Mouse (Mus musculus) heart, embryonic 10.5 days (tissue): ENCODE results near the gene Akap2. TPM values are rescaled to one million over a fixed set of nuclear protein-coding genes. Genes with fewer than 3 reads are reported as not detected.

ENCODE experiments used
- DNase-seq: peaks from one replicate; pipeline ENCODE4 v3.0.0-alpha.2; 2017; ENCODE audit warnings: low spot score
- H3K27ac ChIP-seq: fragments of 300-500 bp; sonication (generic); 2 replicates; pipeline ENCODE4 v1.5.1; 2016; ENCODE audit warnings: mild to moderate bottlenecking
- H3K27me3 ChIP-seq: fragments of 300-500 bp; sonication (generic); 2 replicates; pipeline ENCODE4 v1.6.1; 2016; ENCODE audit warnings: mild to moderate bottlenecking; ENCODE audit not compliant: poor library complexity, insufficient read depth, severe bottlenecking
- H3K36me3 ChIP-seq: fragments of 300-500 bp; sonication (generic); 2 replicates; pipeline ENCODE4 v1.6.1; 2016; ENCODE audit warnings: mild to moderate bottlenecking, moderate library complexity
- H3K4me1 ChIP-seq: fragments of 300-500 bp; sonication (generic); 2 replicates; pipeline ENCODE4 v1.6.1; 2016; ENCODE audit warnings: mild to moderate bottlenecking
- H3K4me3 ChIP-seq: fragments of 300-500 bp; sonication (generic); 2 replicates; pipeline ENCODE4 v1.5.1; 2016; ENCODE audit warnings: mild to moderate bottlenecking, moderate library complexity
- H3K9me3 ChIP-seq: fragments of 300-500 bp; sonication (generic); 2 replicates; pipeline ENCODE4 v1.6.1; 2016; ENCODE audit warnings: mild to moderate bottlenecking, moderate library complexity
- WGBS: fragments of 180-500 bp; shearing (Covaris S2); methylation state at CpG from one replicate; pipeline ENCODE4 v1.1.7; 2016; 5-methylcytosine and 5-hydroxymethylcytosine counted together
- polyA plus RNA-seq: library from polyadenylated mRNA; unstranded; fragments of >200 nt; fragmentation: Nextera tagmentation; extraction: Ambion mirVana; gene quantifications from 2 replicates; pipeline ENCODE4 v1.2.1, GENCODE M21; 2016

Gene Akap2
- polyA plus RNA-seq, 1 experiment from 2014 or later, result 30.1 TPM

DNA sequence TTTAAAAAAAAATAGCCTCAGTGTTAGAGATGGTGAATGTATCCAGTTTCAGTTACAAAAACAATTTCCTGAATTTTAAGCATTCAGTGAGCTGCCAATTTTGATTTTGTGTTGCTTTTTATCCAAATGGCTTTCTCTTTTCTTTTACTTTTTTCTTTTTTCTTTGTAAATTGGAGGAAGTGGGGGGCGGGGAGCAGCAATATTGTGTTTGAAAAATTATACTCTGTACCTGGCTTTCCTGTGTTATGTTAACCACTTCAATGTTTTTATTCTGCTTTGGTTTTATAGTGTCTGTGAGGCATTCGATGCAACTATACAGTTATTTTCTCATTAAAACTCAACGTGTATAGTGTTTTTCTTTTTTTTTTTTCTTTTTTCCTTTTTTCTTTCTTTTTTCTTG is 179.2 kb downstream of the Akap2 start:
- Histone ChIP-seq H3K27me3 (no peaks in the 10 kb centered on the region), H3K4me1 (0 out of 2 replicates have a peak, but pooled peaks cover 6% of the 10 kb centered on the region), H3K4me3 (no peak overlapping the region), H3K9me3 (no peaks in the 10 kb centered on the region), H3K27ac (no peak overlapping the region), H3K36me3 (peaks cover 39% of the 10 kb centered on the region)
- WGBS, result 89% methylated on average over 3 of the region's 3 CpGs
- no peak for DNase-seq

DNA sequence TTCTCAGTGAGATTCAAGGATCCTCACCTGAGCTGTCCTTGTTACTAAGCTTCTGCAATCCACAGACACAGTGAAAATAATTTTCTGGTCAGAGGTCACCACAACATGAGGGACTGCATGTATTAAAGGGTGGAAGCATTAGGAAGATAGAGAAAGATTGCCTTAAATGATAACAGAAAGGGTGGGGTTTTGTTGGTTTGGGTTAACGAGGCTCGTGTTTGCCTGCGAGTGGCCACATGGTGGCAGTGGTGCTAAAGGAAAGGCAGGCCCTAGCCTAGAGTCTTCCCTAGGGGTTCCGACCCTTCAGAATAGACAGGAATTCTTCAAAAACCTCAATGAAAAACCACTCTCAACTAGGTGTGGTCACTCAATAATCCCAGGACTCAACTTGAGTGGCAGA is 183.8 kb downstream of the Akap2 start:
- no peak for DNase-seq
- Histone ChIP-seq H3K27ac (no peak overlapping the region), H3K9me3 (no peaks in the 10 kb centered on the region), H3K27me3 (peaks cover 3% of the 10 kb centered on the region; the same call in 1 of the 2 replicates), H3K36me3 (peaks cover 17% of the 10 kb centered on the region), H3K4me3 (no peak overlapping the region), H3K4me1 (peaks cover 9% of the 10 kb centered on the region; the same call in 1 of the 2 replicates)
- WGBS, result 20% methylated on average over 4 of the region's 4 CpGs

DNA sequence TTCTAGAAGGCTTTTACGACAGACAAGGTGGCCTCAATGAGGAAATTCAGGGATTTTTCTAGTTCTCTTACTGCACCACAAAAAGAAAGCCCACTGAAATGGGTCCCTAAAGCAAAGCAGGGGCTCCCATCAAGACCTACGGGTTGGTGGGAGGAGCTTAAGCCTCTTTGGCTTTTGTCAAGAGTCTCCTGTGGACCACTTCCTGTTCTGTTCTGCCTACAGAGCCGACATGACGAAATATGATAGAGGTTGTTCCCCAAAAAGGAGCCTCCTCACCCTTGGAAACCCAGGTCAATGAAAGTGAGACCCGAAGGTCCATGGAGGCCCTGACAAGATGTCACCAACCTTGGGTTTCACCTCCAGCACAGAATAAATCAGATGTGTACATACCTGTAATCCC is 185.2 kb downstream of the Akap2 start:
- DNase-seq, result no peak
- WGBS, result 74% methylated on average over 5 of the region's 5 CpGs
- no peaks in the 10 kb centered on the region for H3K9me3 ChIP-seq
- H3K36me3 ChIP-seq, result peaks cover 7% of the 10 kb centered on the region
- H3K27me3 ChIP-seq, result peaks cover 3% of the 10 kb centered on the region; the same call in 1 of the 2 replicates
- no peak overlapping the region for H3K4me3 ChIP-seq
- peaks cover 9% of the 10 kb centered on the region; the same call in 1 of the 2 replicates for H3K4me1 ChIP-seq
- no peak overlapping the region for H3K27ac ChIP-seq

GRCm38 (mm10) chr4:57904211-57904610 is 186.8 kb downstream of the Akap2 start:
- WGBS, result 8% methylated on average over 5 of the region's 5 CpGs
- Histone ChIP-seq H3K9me3 (no peaks in the 10 kb centered on the region), H3K27me3 (peaks cover 3% of the 10 kb centered on the region; the same call in 1 of the 2 replicates), H3K4me1 (peaks cover 9% of the 10 kb centered on the region; the same call in 1 of the 2 replicates), H3K27ac (no peak overlapping the region), H3K36me3 (no peaks in the 10 kb centered on the region), H3K4me3 (no peak overlapping the region)
- no peak for DNase-seq

- Histone ChIP-seq H3K27ac (no peak overlapping the region), H3K9me3 (no peaks in the 10 kb centered on the region), H3K36me3 (no peaks in the 10 kb centered on the region), H3K4me3 (no peak overlapping the region), H3K4me1 (peaks cover 9% of the 10 kb centered on the region; the same call in 1 of the 2 replicates), H3K27me3 (peaks cover 3% of the 10 kb centered on the region; the same call in 1 of the 2 replicates)
- WGBS, result 30% methylated on average over 9 of the region's 9 CpGs
- DNase-seq, result no peak
Observed at GRCm38 (mm10) chr4:57904638-57905037, 187.2 kb downstream of the Akap2 start.

DNA sequence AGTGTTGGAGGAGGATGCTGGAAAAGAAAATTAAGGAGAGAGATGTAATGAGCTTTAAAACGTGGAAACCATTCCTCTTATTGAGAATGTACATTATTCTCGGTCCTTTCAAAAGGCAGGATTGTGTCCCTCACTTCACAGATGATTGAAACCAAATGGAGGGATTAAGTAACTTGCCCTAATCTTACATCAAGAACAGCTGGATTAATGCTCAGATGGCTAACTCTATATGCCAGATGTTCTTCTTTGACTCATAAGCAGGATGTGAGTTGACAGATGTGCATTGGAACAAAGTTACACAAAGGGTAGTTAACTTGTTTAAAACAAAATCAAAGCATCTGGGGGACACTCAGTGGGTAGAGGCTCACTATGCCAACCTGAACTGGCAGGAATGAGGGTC is 189.3 kb downstream of the Akap2 start:
- no peaks in the 10 kb centered on the region for H3K36me3 ChIP-seq
- H3K27me3 ChIP-seq, result peaks cover 3% of the 10 kb centered on the region; the same call in 1 of the 2 replicates
- H3K9me3 ChIP-seq, result no peaks in the 10 kb centered on the region
- no peak overlapping the region for H3K4me3 ChIP-seq
- H3K27ac ChIP-seq, result no peak overlapping the region
- 57% methylated on average over 2 of the region's 2 CpGs for WGBS
- DNase-seq, result no peak
- peaks cover 9% of the 10 kb centered on the region; the same call in 1 of the 2 replicates for H3K4me1 ChIP-seq

DNA sequence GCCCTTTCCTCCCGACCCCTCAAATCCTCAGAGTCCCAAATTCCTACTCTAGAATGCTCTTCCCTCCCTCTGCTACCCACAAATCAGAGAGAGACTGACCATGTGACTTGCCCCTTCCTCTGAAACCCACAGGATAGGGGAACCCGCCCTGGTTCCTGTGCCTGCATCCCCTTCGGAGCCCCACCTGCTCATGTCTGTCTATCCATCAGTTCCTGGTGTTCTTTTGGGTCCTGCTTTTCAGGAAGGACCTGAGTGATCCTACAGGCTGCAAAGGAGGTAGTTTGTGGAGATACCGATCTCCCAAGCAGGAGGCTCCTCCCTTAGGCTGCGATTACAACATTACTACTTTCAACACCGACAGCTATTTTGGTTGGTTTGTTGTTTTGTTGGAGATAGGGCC is 191.4 kb downstream of the Akap2 start:
- peaks cover 7% of the 10 kb centered on the region; the same call in 1 of the 2 replicates for H3K4me1 ChIP-seq
- DNase-seq, result no peak

GRCm38 (mm10) chr4:57913021-57913420 is 195.6 kb downstream of the Akap2 start:
- DNase-seq, result no peak
- no peaks in the 10 kb centered on the region for H3K36me3 ChIP-seq
- no peak overlapping the region for H3K27ac ChIP-seq
- peaks cover 17% of the 10 kb centered on the region for H3K4me1 ChIP-seq
- no peak overlapping the region for H3K4me3 ChIP-seq
- H3K9me3 ChIP-seq, result no peaks in the 10 kb centered on the region
- H3K27me3 ChIP-seq, result peaks cover 21% of the 10 kb centered on the region

More for the DNA sequence above, 191.4 kb downstream of the Akap2 start:
- 58% methylated on average over 6 of the region's 6 CpGs for WGBS
- Histone ChIP-seq H3K9me3 (no peaks in the 10 kb centered on the region), H3K4me3 (no peak overlapping the region), H3K27me3 (peaks cover 3% of the 10 kb centered on the region; the same call in 1 of the 2 replicates), H3K27ac (no peak overlapping the region), H3K36me3 (no peaks in the 10 kb centered on the region)

DNA sequence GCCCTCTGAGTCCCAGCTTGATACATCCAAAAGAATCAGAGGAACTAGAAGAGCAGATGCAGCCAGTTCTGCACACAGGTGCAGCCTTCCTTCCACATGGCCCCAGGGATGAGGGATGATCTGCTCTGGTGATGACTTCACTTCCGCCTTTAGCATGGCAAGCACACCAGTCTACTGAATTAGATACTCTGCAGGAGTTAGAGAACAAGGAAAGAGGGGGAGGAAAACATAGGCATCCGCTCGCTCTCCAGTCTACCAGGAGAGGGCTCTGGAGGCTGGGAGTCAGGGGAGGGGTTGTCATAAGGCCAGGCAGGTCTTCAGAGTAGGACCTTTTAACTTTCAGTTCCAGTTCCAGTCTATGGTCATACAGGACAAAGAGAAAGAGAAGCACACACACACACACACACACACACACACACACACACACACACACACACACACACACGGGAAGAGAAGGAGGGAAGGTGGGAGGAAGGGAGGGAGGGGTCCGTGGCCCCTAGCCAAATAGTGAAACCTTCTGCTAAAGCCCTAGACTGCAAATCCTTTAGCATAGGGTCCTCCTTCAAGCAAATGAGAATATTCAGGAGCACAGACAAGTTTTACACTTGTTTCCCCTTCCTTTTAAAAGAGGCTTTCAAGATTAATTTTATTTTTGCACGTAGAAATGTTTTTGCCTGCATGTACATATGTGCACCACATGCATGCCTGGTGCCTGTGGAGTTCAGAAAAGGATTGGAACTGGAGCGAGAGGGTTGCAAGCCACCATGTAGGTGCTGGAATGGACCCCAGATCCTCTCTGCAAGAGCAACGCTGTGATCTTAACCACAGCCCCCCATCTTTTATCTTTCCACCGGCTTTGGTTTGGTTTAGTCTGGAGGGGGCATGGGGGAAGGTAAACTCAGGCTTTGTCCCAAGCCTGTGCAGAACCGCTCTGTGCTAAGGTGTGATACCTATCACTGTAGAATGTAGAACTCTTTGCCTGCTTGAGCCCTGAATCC is 197.0 kb downstream of the Akap2 start:
- no peaks in the 10 kb centered on the region for H3K9me3 ChIP-seq
- H3K4me3 ChIP-seq, result no peak overlapping the region
- H3K27ac ChIP-seq, result no peak overlapping the region
- peaks cover 18% of the 10 kb centered on the region for H3K4me1 ChIP-seq
- no peak for DNase-seq
- H3K27me3 ChIP-seq, result peaks cover 24% of the 10 kb centered on the region
- WGBS, result 60% methylated on average over 10 of the region's 10 CpGs
- no peaks in the 10 kb centered on the region for H3K36me3 ChIP-seq

GRCm38 (mm10) chr4:57915216-57915965 is 197.9 kb downstream of the Akap2 start:
- Histone ChIP-seq H3K4me3 (peak overlapping the region; percentile 48), H3K9me3 (no peaks in the 10 kb centered on the region), H3K4me1 (peaks cover 25% of the 10 kb centered on the region), H3K27ac (0 out of 2 replicates have a peak overlapping the region, but pooled peaks have one; percentile 62), H3K27me3 (peaks cover 24% of the 10 kb centered on the region), H3K36me3 (no peaks in the 10 kb centered on the region)
- WGBS, result 32% methylated on average over 17 of the region's 17 CpGs
- no peak for DNase-seq

DNA sequence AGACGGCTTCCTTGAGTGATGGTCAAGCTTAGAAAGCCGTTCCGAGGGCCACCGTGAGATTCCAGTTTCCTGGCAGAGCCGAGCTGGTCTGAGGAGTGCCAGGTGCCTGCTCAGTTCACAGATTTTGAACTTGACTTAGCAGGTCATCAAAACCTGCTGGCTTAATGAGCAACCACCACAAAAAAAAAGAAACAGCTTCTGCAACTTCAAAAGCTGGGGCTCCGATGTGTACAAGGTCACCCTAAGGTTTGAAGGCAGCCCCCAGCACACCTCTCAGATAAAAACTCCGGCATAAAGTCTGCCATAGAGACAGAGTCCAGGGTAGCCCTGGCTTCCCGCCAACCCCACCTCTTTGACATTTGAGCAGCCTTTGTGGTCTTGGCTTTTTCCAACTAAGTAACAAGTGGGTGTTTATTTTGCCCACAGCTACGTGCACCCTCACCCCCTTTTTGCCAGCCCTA is 198.8 kb downstream of the Akap2 start, which contains the start of gene D630039A03Rik:
TSS of gene D630039A03Rik (minus strand) at position 97 of the 461 bp plus-strand sequence.
- Histone ChIP-seq H3K4me3 (peak within 1 kb of the TSS; percentile 48), H3K27me3 (peaks cover 24% of the 10 kb centered on the region), H3K4me1 (peaks cover 25% of the 10 kb centered on the region), H3K9me3 (no peaks in the 10 kb centered on the region), H3K36me3 (no peaks in the 10 kb centered on the region), H3K27ac (0 out of 2 replicates have a peak within 1 kb of the TSS, but pooled peaks have one; percentile 62)
- 9% methylated on average over 9 of the region's 9 CpGs for WGBS
- DNase-seq, result no peak

DNA sequence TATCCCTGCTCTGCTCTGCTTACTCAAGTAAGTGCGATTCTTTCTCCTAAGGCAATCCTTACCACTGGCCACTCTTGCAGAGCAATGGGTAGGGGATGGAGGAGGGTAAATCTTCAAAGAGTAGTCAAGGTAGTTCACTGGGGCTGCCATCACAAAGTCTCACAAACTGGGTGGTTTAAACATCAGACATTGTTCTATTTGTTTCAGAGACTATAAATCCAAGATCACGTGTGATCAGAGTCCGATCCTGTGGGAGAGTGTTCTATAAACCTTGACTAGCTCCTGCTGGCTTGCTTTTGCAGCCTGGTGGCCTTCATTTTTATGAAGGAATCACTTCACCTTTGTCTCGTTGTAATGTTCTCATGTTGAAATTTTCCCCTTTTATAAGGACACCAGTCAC is 199.3 kb downstream of the Akap2 start:
- peaks cover 25% of the 10 kb centered on the region for H3K4me1 ChIP-seq
- peaks cover 24% of the 10 kb centered on the region for H3K27me3 ChIP-seq
- H3K9me3 ChIP-seq, result no peaks in the 10 kb centered on the region
- H3K27ac ChIP-seq, result no peak overlapping the region
- WGBS, result 78% methylated on average over 4 of the region's 4 CpGs
- DNase-seq, result no peak
- H3K4me3 ChIP-seq, result no peak overlapping the region
- H3K36me3 ChIP-seq, result no peaks in the 10 kb centered on the region
